Mouse (Mus musculus) embryonic facial prominence, embryonic 14.5 days (tissue): Measurements from ENCODE around the gene Masp2. TPM values are rescaled to one million over a fixed set of nuclear protein-coding genes. Genes with fewer than 3 reads are reported as not detected.

Source experiments
- ATAC-seq: fragments of 200-750 bp; cut with Nextera tagmentation; 2 replicates; pipeline ENCODE4 v1.8.0; 2017; ENCODE audit warnings: low read depth, moderate number of reproducible peaks, moderate TSS enrichment
- DNase-seq: peaks from one replicate; pipeline ENCODE4 v3.0.0-alpha.2; 2015; ENCODE audit warnings: low spot score
- H3K27ac ChIP-seq: fragments of 300-500 bp; sonication (generic); replicated peaks from 2 replicates; pipeline ENCODE4 v1.5.1; 2014; ENCODE audit warnings: low read depth, mild to moderate bottlenecking, low read length, moderate library complexity
- H3K27me3 ChIP-seq: fragments of 300-500 bp; sonication (generic); replicated peaks from 2 replicates; pipeline ENCODE4 v1.6.1; 2014; ENCODE audit warnings: low read length; ENCODE audit not compliant: control insufficient read depth, insufficient read depth
- H3K36me3 ChIP-seq: fragments of 300-500 bp; sonication (generic); 2 replicates; pipeline ENCODE4 v1.6.1; 2014; ENCODE audit warnings: low read length, mixed read lengths; ENCODE audit not compliant: control insufficient read depth, insufficient read depth
- H3K4me1 ChIP-seq: fragments of 300-500 bp; sonication (generic); 2 replicates; pipeline ENCODE4 v1.6.1; 2014; ENCODE audit warnings: antibody characterized with exemption, low read length; ENCODE audit not compliant: control insufficient read depth, insufficient read depth
- H3K4me2 ChIP-seq: fragments of 300-500 bp; sonication (generic); 2 replicates; pipeline ENCODE4 v1.6.1; 2014; ENCODE audit warnings: low read depth, mild to moderate bottlenecking, low read length, moderate library complexity, mixed read lengths
- H3K4me3 ChIP-seq: fragments of 300-500 bp; sonication (generic); 2 replicates; pipeline ENCODE4 v1.5.1; 2014; ENCODE audit warnings: low read depth, mild to moderate bottlenecking, low read length
- H3K9ac ChIP-seq: fragments of 300-500 bp; sonication (generic); 2 replicates; pipeline ENCODE4 v1.6.1; 2014; ENCODE audit warnings: low read depth, mild to moderate bottlenecking, low read length, moderate library complexity, mixed read lengths
- H3K9me3 ChIP-seq: fragments of 300-500 bp; sonication (generic); 2 replicates; pipeline ENCODE4 v1.6.1; 2016; ENCODE audit warnings: low read length; ENCODE audit not compliant: control insufficient read depth
- WGBS: fragments of 180-500 bp; shearing (Covaris S2); extraction: QIAGEN DNeasy Blood & Tissue Kit; methylation state at CpG from one replicate; pipeline ENCODE4 v1.1.7; 2014; 5-methylcytosine and 5-hydroxymethylcytosine counted together
- polyA plus RNA-seq: library from polyadenylated mRNA; unstranded; fragments of >200 nt; fragmentation: Nextera tagmentation; extraction: Ambion mirVana; gene quantifications from 2 replicates; pipeline ENCODE4 v1.2.1, GENCODE M21; 2014

The Masp2 gene
- polyA plus RNA-seq, 1 experiment from 2014 or later, result 0.25 TPM

- DNase-seq (no peak), ATAC-seq (no peak)
- no peaks in the 10 kb centered on the region for H3K9me3 ChIP-seq
- no peaks in the 10 kb centered on the region for H3K4me1 ChIP-seq
- no peak overlapping the region for H3K9ac ChIP-seq
- 91% methylated on average over 4 of the region's 4 CpGs for WGBS
- no peaks in the 10 kb centered on the region for H3K27me3 ChIP-seq
- no peak overlapping the region for H3K4me3 ChIP-seq
- peaks cover 74% of the 10 kb centered on the region for H3K36me3 ChIP-seq
- H3K4me2 ChIP-seq, result no peak overlapping the region
- H3K27ac ChIP-seq, result no peak overlapping the region
These were observed 20.1 kb downstream of the Masp2 start for GRCm38 (mm10) chr4:148622485-148622884.

GRCm38 (mm10) chr4:148623609-148624008 lies 21.3 kb downstream of the Masp2 start:
- H3K4me2 ChIP-seq, result no peak overlapping the region

GRCm38 (mm10) chr4:148625010-148625409 lies 22.7 kb downstream of the Masp2 start:
- no peaks in the 10 kb centered on the region for H3K27me3 ChIP-seq
- 81% methylated on average over 10 of the region's 10 CpGs for WGBS
- H3K4me3 ChIP-seq, result peak overlapping the region; percentile 96
- peak overlapping the region; percentile 77 for H3K4me2 ChIP-seq
- H3K36me3 ChIP-seq, result peaks cover 52% of the 10 kb centered on the region
- H3K27ac ChIP-seq, result no peak overlapping the region
- no peak for DNase-seq
- no peak for ATAC-seq
- H3K9ac ChIP-seq, result no peak overlapping the region
- H3K4me1 ChIP-seq, result no peaks in the 10 kb centered on the region
- no peaks in the 10 kb centered on the region for H3K9me3 ChIP-seq

More at GRCm38 (mm10) chr4:148623609-148624008, 21.3 kb downstream of the Masp2 start:
- DNase-seq (no peak), ATAC-seq (no peak)
- Histone ChIP-seq H3K4me3 (no peak overlapping the region), H3K36me3 (peaks cover 66% of the 10 kb centered on the region), H3K9ac (no peak overlapping the region), H3K9me3 (no peaks in the 10 kb centered on the region), H3K27ac (no peak overlapping the region), H3K27me3 (no peaks in the 10 kb centered on the region), H3K4me1 (no peaks in the 10 kb centered on the region)
- 84% methylated on average over 4 of the region's 4 CpGs for WGBS

- DNase-seq (peak; percentile 57), ATAC-seq (peak; percentile 66)
- no peaks in the 10 kb centered on the region for H3K27me3 ChIP-seq
- H3K9me3 ChIP-seq, result no peaks in the 10 kb centered on the region
- peak overlapping the region; percentile 96 for H3K27ac ChIP-seq
- WGBS, result under 1% methylated on average over 55 of the region's 57 CpGs
- peak overlapping the region; percentile 96 for H3K4me3 ChIP-seq
- H3K36me3 ChIP-seq, result peaks cover 43% of the 10 kb centered on the region
- peak overlapping the region; percentile 98 for H3K9ac ChIP-seq
- no peaks in the 10 kb centered on the region for H3K4me1 ChIP-seq
- peak overlapping the region; percentile 77 for H3K4me2 ChIP-seq
These were observed 23.6 kb downstream of the Masp2 start for GRCm38 (mm10) chr4:148625756-148626622.

- peak within 1 kb of the TSS; percentile 77 for H3K4me2 ChIP-seq
- peak within 1 kb of the TSS; percentile 96 for H3K27ac ChIP-seq
- no peaks in the 10 kb centered on the region for H3K4me1 ChIP-seq
- peak within 1 kb of the TSS; percentile 96 for H3K4me3 ChIP-seq
- no peaks in the 10 kb centered on the region for H3K27me3 ChIP-seq
- peaks cover 36% of the 10 kb centered on the region for H3K36me3 ChIP-seq
- H3K9me3 ChIP-seq, result no peaks in the 10 kb centered on the region
- ATAC-seq (peak; percentile 97), DNase-seq (peak; percentile 97)
- under 1% methylated on average over 39 of the region's 51 CpGs for WGBS
- H3K9ac ChIP-seq, result peak within 1 kb of the TSS; percentile 98
These were observed 24.4 kb downstream of the Masp2 start, which contains the start of gene Tardbp for GRCm38 (mm10) chr4:148626623-148627185. TSS of gene Tardbp (minus strand) at chr4:148627019.

- Histone ChIP-seq H3K4me1 (no peaks in the 10 kb centered on the region), H3K27ac (no peak overlapping the region), H3K4me2 (peak overlapping the region; percentile 77), H3K27me3 (no peaks in the 10 kb centered on the region), H3K9ac (peak overlapping the region; percentile 98; the same call in 1 of the 2 replicates), H3K36me3 (peaks cover 30% of the 10 kb centered on the region), H3K9me3 (no peaks in the 10 kb centered on the region), H3K4me3 (peak overlapping the region; percentile 96)
- ATAC-seq, result peak; percentile 1; the same call in 1 of the 2 replicates
- 66% methylated on average over 3 of the region's 3 CpGs for WGBS
- DNase-seq, result no peak
These were observed 24.9 kb downstream of the Masp2 start for GRCm38 (mm10) chr4:148627246-148627645.

GRCm38 (mm10) chr4:148632013-148632692 lies 29.8 kb downstream of the Masp2 start:
- DNase-seq, result no peak
- WGBS, result 57% methylated on average over 3 of the region's 3 CpGs
- no peaks in the 10 kb centered on the region for H3K36me3 ChIP-seq
- H3K4me2 ChIP-seq, result no peak overlapping the region
- H3K9ac ChIP-seq, result no peak overlapping the region
- H3K27me3 ChIP-seq, result no peaks in the 10 kb centered on the region
- no peaks in the 10 kb centered on the region for H3K4me1 ChIP-seq
- H3K9me3 ChIP-seq, result no peaks in the 10 kb centered on the region
- no peak for ATAC-seq
- H3K4me3 ChIP-seq, result no peak overlapping the region
- H3K27ac ChIP-seq, result no peak overlapping the region

- H3K4me2 ChIP-seq, result no peak overlapping the region
- no peaks in the 10 kb centered on the region for H3K9me3 ChIP-seq
- H3K27ac ChIP-seq, result no peak overlapping the region
- 62% methylated on average over 2 of the region's 2 CpGs for WGBS
- no peaks in the 10 kb centered on the region for H3K27me3 ChIP-seq
- H3K4me1 ChIP-seq, result no peaks in the 10 kb centered on the region
- ATAC-seq (no peak), DNase-seq (no peak)
- H3K36me3 ChIP-seq, result no peaks in the 10 kb centered on the region
- no peak overlapping the region for H3K9ac ChIP-seq
- no peak overlapping the region for H3K4me3 ChIP-seq
These were observed 31.2 kb downstream of the Masp2 start for GRCm38 (mm10) chr4:148633395-148634061.
